Mouse (Mus musculus) myocyte (in vitro differentiated cells): Measurements from ENCODE around the gene Pawr.

Experiments used
- MAX ChIP-seq: IDR thresholded peaks from one replicate; pipeline ENCODE4 v1.6.1; 2011; ENCODE audit warnings: low read depth, mild to moderate bottlenecking, control low read depth
- MYOD1 ChIP-seq, 3 experiments: IDR thresholded peaks; one replicate each; pipeline ENCODE4 v1.6.1; 2011; ENCODE audit warnings: control low read depth in 2 of 3, low read depth in 2 of 3, mild to moderate bottlenecking in 2 of 3, moderate library complexity in 1 of 3; ENCODE audit not compliant: insufficient read length in 2 of 3, control insufficient read depth in 1 of 3
- MYOG ChIP-seq, 3 experiments: IDR thresholded peaks; one replicate each; pipeline ENCODE4 v1.6.1; 2011; ENCODE audit warnings: control low read depth in 2 of 3, low read depth in 2 of 3, mild to moderate bottlenecking in 2 of 3; ENCODE audit not compliant: insufficient read length in 2 of 3, control insufficient read depth in 1 of 3, insufficient read depth in 1 of 3
- POLR2A ChIP-seq: IDR thresholded peaks from one replicate; pipeline ENCODE4 v1.6.1; 2011; ENCODE audit warnings: low read depth, mild to moderate bottlenecking, control low read depth, moderate library complexity; ENCODE audit not compliant: insufficient read length
- POLR2AphosphoS2 ChIP-seq: IDR thresholded peaks from one replicate; pipeline ENCODE4 v1.6.1; 2011; ENCODE audit warnings: low read depth, control low read depth; ENCODE audit not compliant: insufficient read length
- SRF ChIP-seq: IDR thresholded peaks from one replicate; pipeline ENCODE4 v1.6.1; 2011; ENCODE audit warnings: low read depth; ENCODE audit not compliant: control insufficient read depth, insufficient read length
- USF1 ChIP-seq: IDR thresholded peaks from one replicate; pipeline ENCODE4 v1.6.1; 2011; ENCODE audit warnings: low read depth, mild to moderate bottlenecking, control low read depth, moderate library complexity

- no peak for TF ChIP-seq MAX
- no peak for TF ChIP-seq MYOD1 (IDR thresholded peaks at IDR 0.05; ENCODE audit: control insufficient read depth in 1 of 3, insufficient read length in 2 of 3, low read depth in 2 of 3)
- TF ChIP-seq USF1, result no peak
- TF ChIP-seq POLR2AphosphoS2, result no peak
- TF ChIP-seq POLR2A, result no peak
- TF ChIP-seq MYOG (IDR thresholded peaks at IDR 0.05; ENCODE audit: control insufficient read depth in 1 of 3, insufficient read depth in 1 of 3, insufficient read length in 2 of 3, low read depth in 2 of 3), result no peak
- TF ChIP-seq SRF, result no peak
Measured at GRCm38 (mm10) chr10:108376366-108376765, 44.4 kb downstream of the Pawr start.
